Mouse (Mus musculus): ENCODE results near the gene Gm5142.

DNA sequence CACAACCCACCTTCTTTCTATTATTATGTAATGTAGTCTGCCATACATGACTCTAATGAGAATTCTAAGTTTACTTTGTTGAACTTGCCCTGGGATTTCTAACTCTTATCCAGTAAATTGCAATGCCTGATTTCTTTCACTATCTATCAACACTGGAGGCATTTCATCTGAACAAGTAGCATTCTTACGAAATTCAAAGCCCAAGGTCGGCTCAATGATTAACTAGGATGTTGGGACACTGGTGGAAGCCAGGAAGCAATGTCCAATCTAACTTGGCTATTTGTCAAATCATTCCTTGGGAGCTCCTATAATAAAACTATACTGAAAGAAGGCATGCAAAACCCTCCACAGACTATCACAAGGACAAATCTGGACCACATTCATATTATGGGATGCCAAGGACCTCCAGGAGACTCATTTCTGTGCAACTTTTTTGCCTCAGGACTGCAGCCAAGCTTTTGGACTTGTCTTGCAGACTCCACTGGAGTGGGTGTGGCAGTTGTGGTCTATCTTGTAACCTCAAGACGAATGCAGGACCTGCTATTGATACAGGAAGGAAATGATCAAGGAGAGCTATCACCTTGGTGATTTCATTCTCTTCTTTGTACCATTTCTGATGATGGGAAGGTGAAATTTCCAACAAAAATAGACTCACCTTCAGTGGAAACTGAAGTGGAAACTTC is 21.4 kb downstream of the Gm5142 start:
- TF ChIP-seq POLR2A (IDR thresholded peaks at IDR 0.05; ENCODE audit: insufficient read depth, low read depth, low read length) (no peak), CTCF (IDR thresholded peaks at IDR 0.05) (no peak)

Measured in heart, adult 2 months (tissue).